Mouse (Mus musculus): ENCODE results near the gene Psme2b.
"Not testable (repeated sequence)": the region's sequence is repeated elsewhere in the genome, so short reads cannot be mapped to it uniquely, and the experiment has no call there.

- not testable (repeated sequence) for TF ChIP-seq CTCF, POLR2A (IDR thresholded peaks at IDR 0.05; ENCODE audit: insufficient read depth, low read depth, low read length)
Measured at GRCm38 (mm10) chr11:48923818-48924217, 22.2 kb downstream of the Psme2b start.
